Mouse (Mus musculus) adrenal gland, postnatal 4 days (tissue): ENCODE data around the gene Opcml. TPM values are rescaled to one million over a fixed set of nuclear protein-coding genes. Genes with fewer than 3 reads are reported as not detected.

ENCODE experiments used
- DNase-seq, 2 experiments: peaks; one replicate each; pipeline ENCODE4 v3.0.0; 2021 to 2022; ENCODE audit warnings: low spot score in 2 of 2, mixed read lengths in 2 of 2
- total RNA-seq, 2 experiments: library from RNA; stranded (reverse); gene quantifications; 2 replicates each; pipeline ENCODE4 v1.2.3; 2021

Opcml gene
- total RNA-seq, 2 experiments from 2014 or later = 1.8 to 2.6 TPM

DNA sequence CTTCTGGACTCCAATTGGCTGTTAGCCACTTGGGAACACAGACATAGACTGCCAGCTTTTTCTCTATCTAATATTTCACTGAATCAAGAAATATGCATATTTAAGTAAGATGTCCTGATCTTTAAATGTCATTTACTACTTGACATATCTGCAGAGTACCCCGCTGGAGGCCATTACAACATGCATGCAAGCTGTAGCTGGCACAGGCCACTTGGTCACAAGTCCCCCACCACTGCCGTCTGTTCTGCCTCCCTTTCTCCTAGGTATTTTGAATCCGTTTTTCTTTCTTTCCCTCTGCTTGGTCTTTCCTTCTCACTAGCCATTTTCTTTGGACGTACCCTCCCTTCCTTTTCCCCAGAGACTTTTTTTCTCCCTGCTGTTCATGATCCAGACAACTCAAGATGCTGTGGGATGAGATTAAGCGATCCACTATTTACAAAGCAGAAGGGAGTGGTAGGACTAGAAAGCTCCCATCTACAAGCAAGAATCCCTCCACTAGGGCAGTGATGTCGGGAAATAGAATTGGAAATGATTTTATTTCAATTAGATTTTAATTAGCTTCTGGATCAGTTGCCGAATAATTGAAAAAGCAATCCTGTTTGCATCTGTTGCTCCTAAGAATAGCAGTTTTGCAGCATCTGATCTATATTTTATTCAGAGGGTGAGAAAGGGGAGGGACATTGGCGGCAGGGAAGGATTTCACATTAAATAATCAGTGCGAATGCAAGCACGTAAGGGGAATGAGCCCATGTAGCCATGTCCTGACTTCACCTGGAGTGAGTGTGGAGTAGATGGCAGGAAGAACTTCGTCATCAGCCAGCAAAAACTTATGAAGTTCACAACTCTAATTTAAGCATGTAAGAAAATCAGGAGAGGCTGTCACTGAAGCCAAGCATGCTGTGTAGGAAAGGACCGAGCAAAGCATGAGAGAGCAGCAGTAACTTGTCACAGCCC lies 709.5 kb downstream of the Opcml start:
- no peak for DNase-seq

DNA sequence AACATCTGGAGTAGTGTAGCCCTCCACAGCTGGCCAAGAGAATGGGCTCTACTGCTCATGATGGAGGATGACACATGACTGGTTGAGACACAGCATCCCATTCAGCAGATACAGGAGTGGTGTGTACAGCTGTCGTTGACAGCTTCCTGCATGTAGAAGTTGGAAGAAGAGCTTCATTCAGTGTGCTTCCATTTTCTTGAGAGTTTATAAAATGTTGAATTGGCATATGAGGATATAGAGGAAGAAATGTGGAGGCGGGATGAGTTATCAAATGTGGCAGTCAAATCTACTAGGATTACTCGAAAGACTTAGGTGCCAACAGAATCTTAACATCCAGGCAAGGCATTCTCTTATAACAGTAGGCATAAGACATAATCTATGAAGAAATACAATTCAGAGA lies 723.3 kb downstream of the Opcml start:
- no peak for DNase-seq

DNA sequence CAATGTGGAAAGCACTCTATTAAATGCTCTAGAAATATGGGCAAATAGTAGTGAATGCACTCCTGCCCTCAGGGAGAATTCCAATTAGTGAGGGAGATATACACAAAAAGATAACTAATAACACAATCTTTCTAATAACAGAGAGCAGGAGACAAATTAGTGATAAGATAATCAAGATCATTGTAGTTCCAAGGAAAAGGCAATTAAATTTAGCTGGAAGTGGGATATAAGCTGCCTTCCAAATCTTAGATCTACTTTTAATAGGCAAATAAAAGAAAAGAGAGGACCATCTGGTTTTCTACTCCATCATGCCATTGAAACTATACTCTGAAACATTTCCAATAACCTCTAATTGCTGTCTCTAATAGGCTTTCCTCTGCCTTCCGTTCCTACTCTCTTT lies 742.6 kb downstream of the Opcml start:
- no peak for DNase-seq

DNA sequence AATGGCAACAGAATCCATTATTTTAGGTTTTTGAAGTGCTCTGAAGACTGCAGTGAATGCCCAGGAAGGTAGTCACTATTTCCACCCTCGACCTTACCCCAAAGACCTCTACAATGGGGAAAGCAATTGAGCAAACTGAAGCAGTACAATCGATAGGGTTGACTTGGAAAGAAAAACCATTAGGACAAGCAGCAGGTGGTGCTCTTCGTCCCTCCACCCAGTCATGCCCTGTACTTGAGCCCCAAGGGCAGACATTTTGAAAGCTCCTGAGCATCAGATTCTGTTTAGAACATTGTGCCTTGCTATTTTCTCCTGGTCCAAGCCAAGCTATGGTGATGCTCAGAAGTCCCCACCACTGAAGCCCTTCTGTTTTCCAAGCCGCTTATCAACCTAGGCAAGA lies 744.4 kb downstream of the Opcml start:
- no peak for DNase-seq

DNA sequence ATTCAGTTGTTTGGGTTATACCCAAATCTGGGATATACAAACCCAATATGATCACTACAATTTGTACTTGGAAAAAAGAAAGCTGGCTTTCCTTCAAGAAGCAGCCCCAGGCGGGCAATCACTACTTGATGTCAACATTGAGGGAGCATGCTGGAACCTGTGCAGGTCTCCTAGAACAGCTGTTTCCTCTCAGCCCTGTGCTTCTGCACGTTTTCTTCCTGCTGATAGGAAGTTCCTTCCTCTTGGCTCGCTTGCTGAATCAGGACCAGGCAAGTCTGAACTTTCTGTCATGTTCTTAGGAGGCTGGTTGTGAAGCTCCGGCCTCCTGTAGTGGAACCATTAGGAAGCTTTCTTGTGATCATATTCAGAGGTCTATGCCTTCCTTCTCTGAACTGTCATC lies 746.1 kb downstream of the Opcml start:
- no peak for DNase-seq

DNA sequence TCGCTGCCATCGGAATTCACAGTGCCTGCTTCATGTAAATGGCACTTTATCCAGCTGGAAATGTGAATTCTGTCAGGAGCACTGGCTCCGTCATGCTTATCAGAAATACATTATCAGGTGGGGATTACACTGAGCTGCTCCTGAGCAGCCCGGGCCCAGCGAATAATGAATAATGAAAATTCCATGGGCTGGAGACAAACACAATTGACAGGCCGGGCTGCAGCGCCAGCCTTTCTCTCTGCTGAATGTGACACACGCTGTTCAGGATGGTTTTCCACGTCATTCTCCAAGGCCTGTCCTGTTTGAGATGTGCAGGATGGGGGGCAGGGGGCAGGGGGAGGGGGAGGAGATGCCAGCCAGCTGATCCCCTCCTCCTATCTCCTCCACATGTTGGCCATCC lies 757.6 kb downstream of the Opcml start:
- no peak for DNase-seq

DNA sequence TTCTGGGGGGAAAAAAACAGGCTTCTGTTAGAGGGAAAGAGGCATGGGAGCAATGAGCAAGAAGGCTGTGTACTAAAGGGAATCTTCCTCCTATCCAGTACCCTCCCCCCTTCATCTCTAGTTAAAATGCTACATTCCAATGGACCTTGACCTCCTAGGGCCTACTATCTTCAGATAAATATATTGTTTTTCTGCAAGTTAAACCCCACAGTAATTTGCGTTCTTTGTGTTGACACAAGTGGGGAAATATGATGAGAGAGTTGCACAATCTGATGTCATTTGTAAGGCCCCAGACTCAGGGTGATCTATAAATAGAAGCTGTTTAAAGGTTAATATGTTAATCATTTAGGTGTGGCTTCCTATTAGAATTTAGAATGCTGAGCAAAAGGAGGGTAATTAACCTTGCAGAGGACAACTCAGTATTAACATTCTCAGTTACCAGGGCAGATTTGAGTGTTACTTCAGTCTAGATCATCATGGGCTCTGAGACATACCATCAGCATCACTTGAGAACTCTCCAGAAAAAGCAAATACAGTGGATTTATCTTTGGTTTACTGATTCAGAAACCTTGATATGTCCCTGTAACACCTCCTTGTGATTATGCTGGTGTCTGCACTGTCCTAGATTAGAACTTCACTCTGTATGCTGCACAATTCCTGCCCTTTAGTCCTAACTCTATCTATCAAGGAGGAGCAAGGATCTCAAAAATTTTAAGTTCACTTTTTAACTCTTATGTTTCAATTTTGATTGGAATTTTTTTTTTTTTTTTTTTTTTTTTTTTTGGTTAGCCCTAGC lies 762.0 kb downstream of the Opcml start:
- DNase-seq = no peak

DNA sequence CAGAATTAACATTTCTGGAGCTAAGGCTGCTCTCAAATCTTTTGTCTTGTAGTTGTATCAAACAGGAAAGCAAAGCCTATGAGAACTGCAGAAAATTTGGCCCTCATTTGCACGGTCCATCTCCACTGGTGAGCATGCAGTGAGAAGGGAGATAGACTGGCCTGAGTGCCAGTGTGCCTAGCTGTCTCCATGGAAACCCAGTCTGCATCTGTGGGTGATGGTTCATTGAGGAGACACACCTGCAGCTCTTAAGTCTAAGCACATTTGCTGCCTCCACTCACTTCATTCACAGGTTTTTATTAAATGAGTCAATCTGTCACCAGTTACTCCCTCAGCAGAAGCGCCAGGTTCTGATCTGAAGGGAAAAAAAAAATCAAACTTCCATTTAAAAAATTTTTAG lies 768.1 kb downstream of the Opcml start:
- DNase-seq = no peak

DNA sequence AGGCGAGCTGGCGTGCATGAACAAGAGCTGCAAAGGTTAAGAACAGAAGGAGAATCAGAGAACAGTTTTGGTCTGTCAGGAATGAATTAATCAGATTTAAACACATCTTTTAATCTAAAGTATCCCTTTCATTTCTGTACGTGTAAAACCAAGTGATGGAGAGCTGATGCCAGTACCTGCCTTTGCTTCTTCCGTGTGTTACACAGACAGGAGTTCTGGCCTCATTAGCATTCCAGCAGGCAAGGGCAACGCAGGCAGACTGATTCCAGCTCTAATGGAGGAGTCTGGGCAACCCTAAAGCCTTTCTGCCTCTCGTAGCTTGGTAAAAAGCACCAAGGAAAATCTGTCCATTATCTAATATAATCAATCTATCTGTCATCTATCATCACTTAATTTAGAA lies 771.2 kb downstream of the Opcml start:
- DNase-seq = no peak

DNA sequence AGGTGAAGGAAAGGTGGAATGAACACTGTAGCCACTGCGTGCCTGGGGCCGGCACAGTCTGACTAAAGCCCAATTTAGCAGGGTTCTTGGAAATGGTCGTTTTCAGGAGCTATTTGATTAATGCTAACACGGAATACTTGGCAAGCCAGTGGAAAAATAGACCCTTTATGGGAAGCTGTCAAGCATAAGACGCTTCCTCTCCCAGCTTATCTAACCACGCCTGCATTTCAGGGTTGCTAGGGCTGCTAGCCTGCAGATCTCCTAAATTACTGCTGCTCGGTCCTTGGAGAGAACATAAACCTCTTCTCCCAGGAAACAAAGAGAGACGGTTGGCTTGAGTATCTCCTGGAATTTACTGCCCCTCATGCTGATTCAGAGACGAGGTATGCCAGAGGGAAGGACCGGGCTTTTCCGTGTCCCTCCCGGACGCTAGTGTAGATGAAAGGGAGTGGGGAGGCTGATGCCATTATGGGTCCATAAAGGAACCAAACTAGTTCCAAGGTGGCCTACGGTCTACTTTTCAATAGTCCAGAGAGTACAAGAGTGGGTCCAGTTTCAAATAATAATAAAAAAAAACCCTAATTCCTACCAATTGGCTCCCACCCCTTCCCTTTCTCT lies 772.6 kb downstream of the Opcml start:
- DNase-seq = no peak

DNA sequence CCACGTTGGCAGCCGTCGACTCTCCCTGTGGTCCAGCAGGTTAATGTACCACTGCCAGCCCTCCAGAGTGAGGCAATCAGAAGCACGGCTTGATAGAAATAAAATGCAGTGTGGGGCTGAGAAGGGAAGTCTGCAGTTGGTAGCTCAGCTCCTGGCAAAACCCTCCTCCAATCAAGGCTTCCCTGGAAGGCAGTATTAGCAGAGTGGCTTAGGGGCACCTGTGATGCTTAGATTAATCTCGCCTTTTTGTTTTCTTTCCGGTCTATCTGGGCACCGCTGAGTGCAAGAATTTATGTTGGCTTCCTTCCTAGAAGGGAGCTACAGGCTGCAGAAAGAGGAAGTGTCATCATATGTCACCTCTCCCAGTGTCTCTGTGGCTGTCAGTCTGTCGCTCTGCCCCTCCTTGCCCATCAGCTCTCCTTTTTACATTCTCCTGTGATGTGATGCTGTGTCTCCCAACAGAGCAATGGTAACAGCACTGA lies 778.5 kb downstream of the Opcml start:
- DNase-seq = no peak

DNA sequence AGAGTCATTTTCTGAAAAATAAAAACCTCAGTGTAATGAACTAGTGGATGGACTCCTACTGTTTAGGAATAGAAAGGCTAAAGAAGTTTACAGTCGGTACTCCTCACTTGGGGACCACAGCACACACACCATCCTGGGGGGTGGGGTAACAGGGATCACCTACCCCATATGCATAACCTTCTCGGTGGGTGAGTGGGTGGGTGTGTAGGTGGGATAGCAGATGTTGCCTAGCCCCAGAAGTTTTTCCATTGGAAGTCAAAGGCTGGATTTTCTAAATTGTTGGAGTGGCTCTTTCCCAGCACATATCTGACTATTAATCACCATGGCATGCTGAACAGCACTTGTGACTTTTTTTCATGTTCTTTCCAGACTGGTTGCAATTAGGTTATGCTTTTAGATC lies 779.2 kb downstream of the Opcml start:
- DNase-seq = no peak

DNA sequence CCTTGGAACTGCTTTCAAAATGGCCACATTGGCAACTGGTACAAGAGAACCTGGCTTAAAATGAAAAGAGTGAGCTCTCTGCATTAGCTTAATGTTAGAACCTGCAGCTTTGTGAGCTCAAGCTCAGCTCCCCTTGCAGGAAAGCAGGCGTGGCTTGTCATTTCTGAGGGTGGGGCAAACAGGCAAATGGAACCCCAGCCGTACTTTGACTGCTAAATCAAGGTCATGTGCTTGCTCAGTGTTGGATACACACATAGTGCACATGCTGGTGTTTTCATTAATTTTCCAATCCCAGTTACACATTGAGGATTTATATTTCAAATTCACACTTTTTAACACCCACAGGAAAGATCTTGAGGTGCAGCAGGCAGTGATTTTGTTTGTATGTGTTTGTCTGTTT lies 781.1 kb downstream of the Opcml start:
- no peak for DNase-seq

DNA sequence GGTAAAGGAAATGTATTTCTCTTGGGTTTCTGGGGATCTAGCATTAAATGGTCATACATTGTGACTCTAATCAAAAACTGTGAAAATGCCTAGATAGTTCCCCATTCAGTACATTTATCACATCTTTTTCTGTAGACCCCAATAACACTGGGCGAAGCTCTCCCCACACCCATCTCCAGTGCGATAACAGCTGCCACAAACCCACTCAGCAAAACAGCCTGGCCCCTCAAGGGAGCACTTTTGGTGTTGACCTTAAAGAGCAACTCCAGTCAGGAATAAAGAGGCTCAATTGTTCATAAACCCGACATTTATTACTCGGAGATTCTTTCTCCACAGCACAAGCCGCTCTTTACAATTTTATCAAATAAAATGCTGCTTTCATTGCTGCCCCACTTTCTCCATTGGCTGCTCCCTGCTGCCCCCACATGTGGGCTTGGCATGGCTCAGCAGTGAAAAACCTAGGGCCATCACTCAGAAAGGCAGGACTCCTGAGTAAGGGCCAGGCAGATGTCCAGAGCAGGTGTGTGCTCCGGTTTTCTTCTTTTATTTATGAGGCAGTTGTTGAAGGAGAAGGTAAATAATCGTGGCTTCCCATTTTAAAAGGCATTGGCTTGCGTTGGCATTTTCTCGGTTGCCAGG lies 781.7 kb downstream of the Opcml start:
- no peak for DNase-seq

DNA sequence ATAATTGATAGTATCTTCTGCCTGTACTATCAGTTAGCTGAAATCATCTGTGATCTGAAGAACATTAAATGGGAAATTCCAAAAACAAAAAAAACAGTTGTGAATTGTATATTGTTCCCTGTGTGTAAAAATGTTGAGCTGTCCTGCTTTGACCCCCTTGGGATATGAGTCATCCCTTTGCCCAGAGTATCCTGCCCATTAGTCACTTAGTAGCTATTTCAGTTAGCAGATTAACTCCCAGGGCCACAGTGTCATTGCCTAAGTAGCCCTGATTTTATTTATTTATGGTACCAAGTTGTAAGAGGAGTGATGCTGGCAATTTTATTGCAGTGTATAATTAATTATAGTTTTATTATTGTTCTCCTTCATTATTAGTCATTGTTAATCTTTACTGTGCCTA lies 788.2 kb downstream of the Opcml start:
- no peak for DNase-seq

DNA sequence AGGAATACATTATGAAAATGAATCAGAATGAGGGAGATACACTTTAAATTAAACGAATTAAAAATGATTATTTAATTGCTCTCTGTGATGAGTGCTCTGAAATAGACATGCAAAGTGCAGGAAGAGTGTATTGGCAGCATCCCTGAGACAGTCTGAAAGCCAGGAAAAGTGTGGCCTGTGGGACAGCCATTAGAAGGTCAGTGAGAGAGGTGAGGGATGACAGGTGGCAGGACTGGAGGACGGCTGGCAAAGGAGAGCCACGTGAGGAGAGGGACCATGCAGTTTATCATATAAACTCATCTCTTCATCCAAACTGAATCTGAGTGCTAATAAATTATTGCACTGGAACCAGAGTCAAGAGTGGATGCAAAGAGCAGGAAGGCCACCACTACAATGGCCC lies 796.7 kb downstream of the Opcml start:
- no peak for DNase-seq

DNA sequence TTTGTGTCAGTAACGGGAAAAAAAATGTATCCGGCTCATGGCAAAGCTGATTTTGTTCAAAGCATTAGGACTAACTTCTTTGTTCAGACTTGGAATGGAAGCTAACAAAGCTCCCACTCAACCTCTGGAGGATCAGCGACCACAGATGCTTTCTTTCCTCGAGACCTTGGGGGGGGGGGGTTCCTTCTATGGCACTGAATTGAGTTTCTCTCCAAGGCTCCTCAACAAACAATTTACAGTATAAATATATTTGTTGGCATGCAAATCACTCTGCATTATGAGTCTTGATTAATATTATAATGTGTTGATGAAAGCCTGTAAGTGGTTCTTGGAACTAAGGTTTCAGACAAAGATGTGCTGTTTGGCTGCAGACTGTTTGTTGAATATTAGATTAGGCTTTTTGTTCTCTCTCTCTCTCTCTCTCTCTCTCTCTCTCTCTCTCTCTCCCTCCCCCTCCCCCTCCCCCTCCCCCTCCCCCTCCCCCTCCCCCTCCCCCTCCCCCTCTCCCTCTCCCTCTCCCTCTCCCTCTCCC lies 797.3 kb downstream of the Opcml start:
- no peak for DNase-seq

DNA sequence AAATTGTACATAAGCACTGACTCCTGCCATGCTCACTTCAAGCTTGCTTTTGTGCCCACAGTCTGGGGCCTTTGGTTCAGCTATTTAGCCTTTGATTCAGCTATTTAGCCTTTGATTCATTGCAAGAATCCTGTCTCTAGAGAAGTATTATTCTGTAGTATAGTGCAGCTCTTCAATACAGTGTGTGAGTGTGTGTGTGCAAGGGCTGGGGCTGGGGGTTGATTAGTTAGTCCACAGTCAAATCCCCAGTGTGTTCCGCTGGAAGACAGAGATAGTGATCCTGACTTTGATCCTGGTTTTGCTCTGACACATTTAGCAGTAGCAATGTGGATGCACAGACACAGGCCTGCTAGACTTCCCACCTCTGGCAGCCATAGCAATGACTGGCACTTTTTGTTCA lies 797.9 kb downstream of the Opcml start:
- no peak for DNase-seq

DNA sequence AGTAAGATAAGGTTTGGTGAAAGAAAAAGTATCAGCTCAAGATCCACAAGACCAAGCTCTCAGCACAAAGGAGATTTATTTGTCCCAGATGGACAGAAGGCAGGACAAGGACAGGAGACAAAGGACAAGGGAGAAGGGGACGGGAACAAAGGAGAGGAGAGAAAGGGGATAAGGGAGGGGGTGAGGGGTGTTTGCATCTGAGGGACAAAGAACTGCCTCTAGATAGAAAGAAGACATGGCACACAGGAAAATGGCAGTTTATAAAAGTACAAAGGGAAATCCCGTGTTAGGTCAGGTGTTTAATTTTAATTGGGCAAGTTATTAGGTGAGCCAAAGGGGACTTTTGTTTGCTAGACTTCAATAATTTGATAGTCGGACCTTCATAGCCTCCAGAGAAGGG lies 801.6 kb downstream of the Opcml start:
- DNase-seq = no peak

DNA sequence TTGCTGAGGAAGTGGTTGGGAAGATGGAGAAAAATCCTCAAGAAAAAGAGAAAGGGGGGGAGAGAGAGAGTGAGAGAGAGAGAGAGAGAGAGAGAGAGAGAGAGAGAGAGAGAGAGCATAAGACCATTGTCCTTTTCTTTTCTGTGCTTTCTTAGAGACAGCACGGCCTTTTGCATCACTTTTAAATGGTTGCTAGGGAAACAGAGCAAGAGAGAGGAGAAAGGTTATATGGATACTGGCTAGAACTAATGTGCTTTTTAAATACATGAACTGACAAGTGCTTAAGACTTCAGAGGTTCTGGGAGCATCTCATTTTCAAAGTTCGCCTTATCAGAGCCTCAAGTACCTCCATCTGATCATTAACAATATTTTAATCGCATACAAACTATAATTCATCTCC lies 804.5 kb downstream of the Opcml start:
- no peak for DNase-seq

DNA sequence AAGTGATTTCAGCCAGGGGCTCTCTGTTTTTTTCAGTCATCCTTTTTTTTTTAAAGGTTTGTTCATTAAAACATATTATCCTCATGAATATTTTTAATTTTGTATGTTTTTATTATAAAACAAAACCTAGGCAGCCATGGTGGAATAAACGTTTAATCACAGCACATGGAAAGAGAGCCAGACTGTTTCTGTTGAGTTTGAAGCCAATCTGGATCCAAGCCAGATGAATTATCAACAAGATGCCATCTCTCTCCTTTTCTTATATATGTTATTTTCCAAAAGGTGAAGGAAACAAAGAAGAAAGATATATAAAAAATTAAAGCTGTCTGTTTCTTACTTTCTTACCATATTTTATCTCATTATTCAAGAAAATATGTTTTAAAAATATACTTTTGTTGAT lies 815.0 kb downstream of the Opcml start:
- DNase-seq = no peak
